Mouse (Mus musculus) hindbrain, postnatal 0 days (tissue): Measurements from ENCODE around the gene Stat3. TPM values are rescaled to one million over a fixed set of nuclear protein-coding genes. Genes with fewer than 3 reads are reported as not detected.
A peak's percentile ranks its signal among the peaks of the same experiment; 100 is the strongest.

Source experiments
- ATAC-seq: fragments of 200-750 bp; cut with Nextera tagmentation; 2 replicates; pipeline ENCODE4 v1.8.0; 2017; ENCODE audit warnings: mild to moderate bottlenecking, moderate TSS enrichment, moderate library complexity
- DNase-seq: peaks from one replicate; pipeline ENCODE4 v3.0.0-alpha.2; 2015; ENCODE audit warnings: low spot score
- H3K27ac ChIP-seq: fragments of 300-500 bp; sonication (generic); 2 replicates; pipeline ENCODE4 v1.5.1; 2014; ENCODE audit warnings: mild to moderate bottlenecking
- H3K27me3 ChIP-seq: fragments of 300-500 bp; sonication (generic); 2 replicates; pipeline ENCODE4 v1.6.1; 2014; ENCODE audit warnings: low read length, mixed read lengths; ENCODE audit not compliant: insufficient read depth
- H3K36me3 ChIP-seq: fragments of 300-500 bp; sonication (generic); 2 replicates; pipeline ENCODE4 v1.6.1; 2014; ENCODE audit warnings: low read length, mixed read lengths; ENCODE audit not compliant: insufficient read depth
- H3K4me1 ChIP-seq: fragments of 300-500 bp; sonication (generic); 2 replicates; pipeline ENCODE4 v1.6.1; 2014; ENCODE audit warnings: antibody characterized with exemption, low read length, mixed read lengths; ENCODE audit not compliant: insufficient read depth
- H3K4me2 ChIP-seq: fragments of 300-500 bp; sonication (generic); 2 replicates; pipeline ENCODE4 v1.6.1; 2014; ENCODE audit warnings: low read depth, mild to moderate bottlenecking, low read length, moderate library complexity, mixed read lengths
- H3K4me3 ChIP-seq: fragments of 300-500 bp; sonication (generic); 2 replicates; pipeline ENCODE4 v1.5.1; 2014; ENCODE audit warnings: low read length
- H3K9ac ChIP-seq: fragments of 300-500 bp; sonication (generic); replicated peaks from 2 replicates; pipeline ENCODE4 v1.6.1; 2014; ENCODE audit warnings: mild to moderate bottlenecking, low read length, moderate library complexity, mixed read lengths
- H3K9me3 ChIP-seq: fragments of 300-500 bp; sonication (generic); 2 replicates; pipeline ENCODE4 v1.6.1; 2016; ENCODE audit warnings: low read length, mixed read lengths
- CTCF ChIP-seq: IDR thresholded peaks from 2 replicates; pipeline ENCODE4 v1.5.1; 2016; ENCODE audit warnings: antibody characterized with exemption, control low read depth, low read depth
- WGBS: fragments of 180-500 bp; shearing (Covaris S2); extraction: QIAGEN DNeasy Blood & Tissue Kit; methylation state at CpG from one replicate; pipeline ENCODE4 v1.1.7; 2014; 5-methylcytosine and 5-hydroxymethylcytosine counted together
- polyA plus RNA-seq: library from polyadenylated mRNA; unstranded; fragments of >200 nt; fragmentation: Nextera tagmentation; extraction: Ambion mirVana; gene quantifications from 2 replicates; pipeline ENCODE4 v1.2.1, GENCODE M21; 2015
- total RNA-seq: library from RNA; depleted of rRNA; stranded (reverse); fragments of >200 nt; gene quantifications from 2 replicates; pipeline ENCODE4 v1.2.3, GENCODE M21; 2014

Gene Stat3
- total and polyA plus RNA-seq, 2 experiments from 2014 or later, result 43.4 to 49.7 TPM

GRCm38 (mm10) chr11:100958613-100959463, 19.5 kb upstream of the Stat3 start:
- Histone ChIP-seq H3K9me3 (no peaks in the 10 kb centered on the region), H3K4me1 (no peaks in the 10 kb centered on the region), H3K4me3 (peak overlapping the region; percentile 29), H3K27me3 (peaks cover 8% of the 10 kb centered on the region; the same call in 1 of the 2 replicates), H3K4me2 (peak overlapping the region; percentile 50), H3K36me3 (no peaks in the 10 kb centered on the region), H3K27ac (no peak overlapping the region), H3K9ac (no peak overlapping the region)
- ATAC-seq, result no peak
- WGBS, result 14% methylated on average over 73 of the region's 76 CpGs
- DNase-seq, result peak; percentile 21
- no peak for TF ChIP-seq CTCF

- H3K27ac ChIP-seq, result no peak overlapping the region
- no peaks in the 10 kb centered on the region for H3K9me3 ChIP-seq
- no peaks in the 10 kb centered on the region for H3K4me1 ChIP-seq
- DNase-seq (no peak), ATAC-seq (no peak)
- peak overlapping the region; percentile 29; the same call in 1 of the 2 replicates for H3K4me3 ChIP-seq
- peaks cover 8% of the 10 kb centered on the region; the same call in 1 of the 2 replicates for H3K27me3 ChIP-seq
- no peak overlapping the region for H3K9ac ChIP-seq
- WGBS, result 39% methylated on average over 6 of the region's 6 CpGs
- no peak for TF ChIP-seq CTCF
- no peak overlapping the region for H3K4me2 ChIP-seq
- H3K36me3 ChIP-seq, result no peaks in the 10 kb centered on the region
These were observed 18.7 kb upstream of the Stat3 start for GRCm38 (mm10) chr11:100957915-100958469.

GRCm38 (mm10) chr11:100957244-100957643, 17.9 kb upstream of the Stat3 start:
- DNase-seq (peak; percentile 92), ATAC-seq (no peak)
- Histone ChIP-seq H3K27me3 (peaks cover 8% of the 10 kb centered on the region; the same call in 1 of the 2 replicates), H3K4me3 (no peak overlapping the region), H3K27ac (no peak overlapping the region), H3K36me3 (no peaks in the 10 kb centered on the region), H3K9ac (no peak overlapping the region), H3K9me3 (no peaks in the 10 kb centered on the region), H3K4me1 (no peaks in the 10 kb centered on the region), H3K4me2 (no peak overlapping the region)
- peak; percentile 95 for TF ChIP-seq CTCF
- WGBS, result 2% methylated on average over 5 of the region's 5 CpGs

GRCm38 (mm10) chr11:100949540-100949939, 10.2 kb upstream of the Stat3 start:
- Histone ChIP-seq H3K9me3 (peaks cover 5% of the 10 kb centered on the region; the same call in 1 of the 2 replicates), H3K36me3 (no peaks in the 10 kb centered on the region), H3K27ac (no peak overlapping the region), H3K27me3 (no peaks in the 10 kb centered on the region), H3K4me3 (no peak overlapping the region), H3K9ac (no peak overlapping the region), H3K4me1 (no peaks in the 10 kb centered on the region), H3K4me2 (no peak overlapping the region)
- TF ChIP-seq CTCF, result peak; percentile 30
- 97% methylated on average over 1 of the region's 1 CpGs for WGBS
- DNase-seq, result no peak
- ATAC-seq, result no peak

- H3K36me3 ChIP-seq, result no peaks in the 10 kb centered on the region
- 64% methylated on average over 4 of the region's 4 CpGs for WGBS
- no peaks in the 10 kb centered on the region for H3K27me3 ChIP-seq
- no peak overlapping the region for H3K27ac ChIP-seq
- H3K4me2 ChIP-seq, result no peak overlapping the region
- no peak overlapping the region for H3K9ac ChIP-seq
- no peak for TF ChIP-seq CTCF
- peaks cover 5% of the 10 kb centered on the region; the same call in 1 of the 2 replicates for H3K9me3 ChIP-seq
- H3K4me3 ChIP-seq, result no peak overlapping the region
- ATAC-seq (no peak), DNase-seq (no peak)
- no peaks in the 10 kb centered on the region for H3K4me1 ChIP-seq
These were observed 9.0 kb upstream of the Stat3 start for GRCm38 (mm10) chr11:100948317-100948716.

- Histone ChIP-seq H3K4me1 (no peaks in the 10 kb centered on the region), H3K27me3 (no peaks in the 10 kb centered on the region), H3K9me3 (peaks cover 5% of the 10 kb centered on the region; the same call in 1 of the 2 replicates), H3K27ac (no peak overlapping the region), H3K36me3 (no peaks in the 10 kb centered on the region), H3K9ac (no peak overlapping the region), H3K4me3 (no peak overlapping the region), H3K4me2 (no peak overlapping the region)
- ATAC-seq (no peak), DNase-seq (no peak)
- peak; percentile 22; the same call in 1 of the 2 replicates for TF ChIP-seq CTCF
These were observed 8.2 kb upstream of the Stat3 start for GRCm38 (mm10) chr11:100947548-100947947.
